Mouse (Mus musculus): ENCODE measurements at regions not wholly inside any gene's neighbourhood (a gene's known extent, or its start where the extent isn't known, plus 50 kb on each side); places are given as distances from the start of the nearest gene placed in this dataset.

DNA sequence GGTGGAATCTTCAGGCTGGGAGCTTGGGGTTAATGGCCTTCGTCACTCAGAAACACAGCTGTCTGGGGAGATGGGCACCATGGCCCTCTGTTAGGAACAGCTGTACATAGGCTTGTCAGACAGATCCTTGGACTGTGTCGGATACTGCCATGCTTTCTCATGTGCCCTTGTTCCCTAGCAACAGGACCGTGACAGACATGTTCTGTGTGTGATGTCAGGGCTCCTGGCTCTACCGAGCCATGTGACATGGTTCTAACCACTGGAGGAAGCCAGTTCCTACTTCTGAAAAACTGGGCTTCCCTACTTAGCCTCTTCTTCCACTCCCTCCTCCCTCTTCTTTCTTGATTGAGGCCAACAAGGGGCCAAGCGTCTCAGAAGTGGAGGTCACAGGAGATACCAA lies 232.7 kb downstream of the Prex1 start:
- Histone ChIP-seq H3K27ac (no peak overlapping the region), H3K9me3 (ENCODE audit: control insufficient read depth, low read length) (no peaks in the 10 kb centered on the region), H3K9ac (replicated peaks) (no peak overlapping the region), H3K4me2 (ENCODE audit: low read depth) (no peak overlapping the region), H3K27me3 (ENCODE audit: control insufficient read depth, insufficient read depth, low read length) (no peaks in the 10 kb centered on the region), H3K4me3 (ENCODE audit: insufficient read depth in 1 of 2, low read depth in 2 of 2, low read length in 2 of 2) (no peak overlapping the region), H3K36me3 (replicated peaks; ENCODE audit: control insufficient read depth, insufficient read depth, low read depth) (no peaks in the 10 kb centered on the region), H3K4me1 (replicated peaks; ENCODE audit: control insufficient read depth in 2 of 2, insufficient read depth in 2 of 2, low read length in 1 of 2) (no peaks in the 10 kb centered on the region)
- ATAC-seq (ENCODE audit: insufficient read depth) = no peak
- TF ChIP-seq CTCF (IDR thresholded peaks at IDR 0.05; ENCODE audit: low read depth) (no peak), EP300 (IDR thresholded peaks at IDR 0.05; ENCODE audit: low read depth) (no peak)
- WGBS (ENCODE audit: insufficient replicate concordance) = 33% methylated on average over 5 of the region's 5 CpGs
- DNase-seq (ENCODE audit: low read depth in 3 of 3, low spot score in 3 of 3) = no peak

DNA sequence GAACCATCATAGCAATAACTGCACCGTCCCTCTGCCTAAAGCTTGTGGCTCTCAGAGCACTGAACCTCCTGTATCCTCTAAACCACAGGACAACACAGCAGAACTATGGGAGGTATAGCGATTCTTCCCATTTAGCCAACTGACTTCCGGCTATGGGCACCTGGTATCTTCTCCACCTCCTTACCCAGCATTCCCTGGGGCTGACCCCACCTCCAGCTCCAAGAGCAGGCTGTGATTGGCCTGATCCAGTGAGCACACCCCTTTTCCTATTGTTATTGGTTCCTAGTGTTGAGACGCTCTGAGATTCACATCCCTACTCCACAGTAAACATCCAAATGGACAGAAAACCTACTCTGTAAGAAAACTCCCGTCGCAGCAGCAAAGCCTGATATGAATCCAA lies 236.7 kb downstream of the Prex1 start:
- Histone ChIP-seq H3K4me2 (ENCODE audit: low read depth) (no peak overlapping the region), H3K27ac (no peak overlapping the region), H3K9me3 (ENCODE audit: control insufficient read depth, low read length) (no peaks in the 10 kb centered on the region), H3K4me1 (replicated peaks; ENCODE audit: control insufficient read depth in 2 of 2, insufficient read depth in 2 of 2, low read length in 1 of 2) (no peaks in the 10 kb centered on the region), H3K9ac (replicated peaks) (no peak overlapping the region), H3K36me3 (replicated peaks; ENCODE audit: control insufficient read depth, insufficient read depth, low read depth) (no peaks in the 10 kb centered on the region), H3K27me3 (ENCODE audit: control insufficient read depth, insufficient read depth, low read length) (no peaks in the 10 kb centered on the region), H3K4me3 (ENCODE audit: insufficient read depth in 1 of 2, low read depth in 2 of 2, low read length in 2 of 2) (no peak overlapping the region)
- no peak for ATAC-seq (ENCODE audit: insufficient read depth)
- DNase-seq (ENCODE audit: low read depth in 3 of 3, low spot score in 3 of 3) = no peak
- no peak for TF ChIP-seq EP300 (IDR thresholded peaks at IDR 0.05; ENCODE audit: low read depth)
- TF ChIP-seq CTCF (IDR thresholded peaks at IDR 0.05; ENCODE audit: low read depth) = no peak
- 76% methylated on average over 6 of the region's 6 CpGs for WGBS (ENCODE audit: insufficient replicate concordance)

DNA sequence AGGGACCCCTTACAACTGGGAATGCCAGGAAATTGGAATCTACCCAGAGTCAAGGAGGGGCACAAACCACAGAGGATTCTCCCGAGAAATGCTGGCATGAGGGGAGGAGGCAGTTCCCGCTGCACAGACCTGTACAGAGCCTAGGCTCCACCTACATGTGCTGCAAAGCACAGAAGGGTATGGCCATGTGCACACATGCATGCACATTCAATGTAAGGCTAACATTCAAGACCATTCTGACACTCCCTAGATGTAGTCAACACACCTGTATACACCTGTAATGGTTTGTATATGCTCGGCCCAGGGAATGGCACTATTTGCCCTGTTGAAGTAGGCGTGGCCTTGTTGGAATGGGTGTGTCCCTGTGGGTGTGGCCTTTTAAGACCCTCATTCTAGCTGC lies 238.0 kb downstream of the Prex1 start:
- Histone ChIP-seq H3K27ac (no peak overlapping the region), H3K4me1 (replicated peaks; ENCODE audit: control insufficient read depth in 2 of 2, insufficient read depth in 2 of 2, low read length in 1 of 2) (peaks cover 0 to 4% of the 10 kb centered on the region in 2 experiments; a peak in 1 of 4 replicates), H3K27me3 (ENCODE audit: control insufficient read depth, insufficient read depth, low read length) (no peaks in the 10 kb centered on the region), H3K9me3 (ENCODE audit: control insufficient read depth, low read length) (no peaks in the 10 kb centered on the region), H3K4me3 (ENCODE audit: insufficient read depth in 1 of 2, low read depth in 2 of 2, low read length in 2 of 2) (no peak overlapping the region), H3K9ac (replicated peaks) (no peak overlapping the region), H3K36me3 (replicated peaks; ENCODE audit: control insufficient read depth, insufficient read depth, low read depth) (no peaks in the 10 kb centered on the region), H3K4me2 (ENCODE audit: low read depth) (no peak overlapping the region)
- 52% methylated on average over 4 of the region's 4 CpGs for WGBS (ENCODE audit: insufficient replicate concordance)
- TF ChIP-seq CTCF (IDR thresholded peaks at IDR 0.05; ENCODE audit: low read depth) = no peak
- TF ChIP-seq EP300 (IDR thresholded peaks at IDR 0.05; ENCODE audit: low read depth) = no peak
- ATAC-seq (ENCODE audit: insufficient read depth) (no peak), DNase-seq (ENCODE audit: low read depth in 3 of 3, low spot score in 3 of 3) (no peak)

GRCm38 (mm10) chr2:166474601-166475000 lies 239.0 kb downstream of the Prex1 start:
- TF ChIP-seq CTCF (IDR thresholded peaks at IDR 0.05; ENCODE audit: low read depth) = no peak
- no peak for TF ChIP-seq EP300 (IDR thresholded peaks at IDR 0.05; ENCODE audit: low read depth)
- Histone ChIP-seq H3K9me3 (ENCODE audit: control insufficient read depth, low read length) (no peaks in the 10 kb centered on the region), H3K4me1 (replicated peaks; ENCODE audit: control insufficient read depth in 2 of 2, insufficient read depth in 2 of 2, low read length in 1 of 2) (peaks cover 0 to 4% of the 10 kb centered on the region in 2 experiments; a peak in 1 of 4 replicates), H3K27ac (no peak overlapping the region), H3K36me3 (replicated peaks; ENCODE audit: control insufficient read depth, insufficient read depth, low read depth) (no peaks in the 10 kb centered on the region), H3K9ac (replicated peaks) (no peak overlapping the region), H3K27me3 (ENCODE audit: control insufficient read depth, insufficient read depth, low read length) (no peaks in the 10 kb centered on the region), H3K4me2 (ENCODE audit: low read depth) (no peak overlapping the region), H3K4me3 (ENCODE audit: insufficient read depth in 1 of 2, low read depth in 2 of 2, low read length in 2 of 2) (no peak overlapping the region)
- WGBS (ENCODE audit: insufficient replicate concordance) = 70% methylated on average over 12 of the region's 12 CpGs
- no peak for ATAC-seq (ENCODE audit: insufficient read depth)
- no peak for DNase-seq (ENCODE audit: low read depth in 3 of 3, low spot score in 3 of 3)

- Histone ChIP-seq H3K4me2 (ENCODE audit: low read depth) (no peak overlapping the region), H3K4me3 (ENCODE audit: insufficient read depth in 1 of 2, low read depth in 2 of 2, low read length in 2 of 2) (no peak overlapping the region), H3K4me1 (replicated peaks; ENCODE audit: control insufficient read depth in 2 of 2, insufficient read depth in 2 of 2, low read length in 1 of 2) (peaks cover 0 to 6% of the 10 kb centered on the region in 2 experiments; a peak in 2 of 4 replicates), H3K9me3 (ENCODE audit: control insufficient read depth, low read length) (no peaks in the 10 kb centered on the region), H3K27me3 (ENCODE audit: control insufficient read depth, insufficient read depth, low read length) (no peaks in the 10 kb centered on the region), H3K9ac (replicated peaks) (no peak overlapping the region), H3K27ac (no peak overlapping the region), H3K36me3 (replicated peaks; ENCODE audit: control insufficient read depth, insufficient read depth, low read depth) (no peaks in the 10 kb centered on the region)
- no peak for ATAC-seq (ENCODE audit: insufficient read depth)
- TF ChIP-seq EP300 (IDR thresholded peaks at IDR 0.05; ENCODE audit: low read depth) = no peak
- 22% methylated on average over 6 of the region's 6 CpGs for WGBS (ENCODE audit: insufficient replicate concordance)
- DNase-seq (ENCODE audit: low read depth in 3 of 3, low spot score in 3 of 3) = no peak
Measured at GRCm38 (mm10) chr2:166471257-166471753, 242.3 kb downstream of the Prex1 start.
